Mouse (Mus musculus): Measurements from ENCODE around the gene Ints6.
"Not testable (repeated sequence)": the region's sequence is repeated elsewhere in the genome, so short reads cannot be mapped to it uniquely, and the experiment has no call there.

Ints6 gene

DNA sequence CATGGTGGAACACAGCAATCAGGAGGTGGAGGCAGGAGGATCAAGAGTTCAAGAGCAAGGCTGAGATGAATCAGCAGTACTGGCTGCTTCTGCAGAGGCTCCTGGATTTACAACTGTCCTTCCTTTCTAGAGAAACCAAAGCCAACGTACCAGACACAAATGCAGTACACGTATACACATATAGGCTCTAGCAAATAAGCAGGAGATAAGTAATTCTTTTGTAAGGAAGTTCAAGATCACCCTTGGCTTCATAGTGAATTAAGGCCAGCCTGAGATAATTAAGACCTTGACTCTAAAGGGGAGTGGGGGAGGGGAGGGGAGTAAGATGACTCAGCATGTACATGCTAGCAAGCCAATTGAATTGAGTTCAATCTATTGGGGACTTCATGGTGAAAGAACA is 9.5 kb downstream of the Ints6 start:
- no peak for DNase-seq (ENCODE audit: low spot score in 2 of 2)

DNA sequence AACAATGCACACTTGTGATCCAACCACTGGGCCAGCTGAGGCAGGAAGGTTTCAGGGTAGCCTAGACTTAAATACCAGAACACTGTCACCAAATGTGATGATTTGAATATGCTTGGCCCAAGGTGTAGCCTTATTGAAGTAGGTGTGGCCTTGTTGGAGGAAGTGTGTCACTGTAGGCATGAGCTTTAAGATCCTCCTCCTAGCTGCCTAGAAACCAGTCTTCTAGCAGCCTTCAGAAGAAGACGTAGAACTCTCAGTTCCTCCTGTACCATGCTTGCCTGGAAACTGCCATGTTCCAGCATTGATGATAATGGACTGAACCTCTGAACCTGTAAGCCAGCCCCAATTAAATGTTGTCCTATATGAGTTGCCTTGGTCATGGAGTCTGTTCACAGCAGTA is 25.3 kb downstream of the Ints6 start:
- no peak for DNase-seq (ENCODE audit: low spot score in 2 of 2)

DNA sequence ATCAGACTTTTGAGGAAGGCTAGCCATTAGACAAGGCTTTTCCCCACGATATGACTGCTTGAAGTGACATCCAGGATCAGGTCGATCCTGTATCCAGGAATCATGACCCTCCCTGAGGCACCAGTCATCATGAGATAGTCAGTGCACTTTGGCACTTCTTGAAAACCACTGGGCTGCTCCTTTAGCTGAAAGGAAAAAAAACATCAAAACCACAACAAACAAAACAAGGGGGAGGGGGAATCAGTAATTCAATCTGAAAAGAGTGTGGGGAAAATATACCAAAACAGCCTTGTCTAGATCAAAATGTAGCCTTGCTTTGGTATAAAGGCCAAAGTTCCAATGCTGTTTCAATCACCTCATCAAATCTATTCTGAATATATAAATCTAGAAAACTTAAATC is 27.3 kb downstream of the Ints6 start:
- no peak for DNase-seq (ENCODE audit: low spot score in 2 of 2)

DNA sequence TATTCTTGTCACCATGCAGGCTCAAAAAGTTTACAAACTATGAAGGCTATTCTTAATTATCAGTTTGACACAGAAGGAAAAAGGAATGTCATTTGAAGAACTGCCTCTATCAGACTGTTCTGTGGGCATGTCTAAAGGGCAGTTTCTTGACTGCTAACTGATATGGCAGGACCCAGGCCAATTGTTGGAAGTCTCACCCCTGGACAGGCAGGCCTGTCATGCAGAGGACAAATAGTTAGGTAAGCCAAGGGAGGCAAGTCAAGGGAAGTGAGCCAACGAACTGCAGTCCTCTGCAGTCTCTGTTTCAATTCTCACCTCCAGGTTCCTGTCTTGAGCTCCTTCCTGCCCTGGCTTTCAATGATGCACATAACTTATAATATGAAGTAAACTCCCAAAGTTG is 29.1 kb downstream of the Ints6 start:
- DNase-seq (ENCODE audit: low spot score in 2 of 2): no peak

DNA sequence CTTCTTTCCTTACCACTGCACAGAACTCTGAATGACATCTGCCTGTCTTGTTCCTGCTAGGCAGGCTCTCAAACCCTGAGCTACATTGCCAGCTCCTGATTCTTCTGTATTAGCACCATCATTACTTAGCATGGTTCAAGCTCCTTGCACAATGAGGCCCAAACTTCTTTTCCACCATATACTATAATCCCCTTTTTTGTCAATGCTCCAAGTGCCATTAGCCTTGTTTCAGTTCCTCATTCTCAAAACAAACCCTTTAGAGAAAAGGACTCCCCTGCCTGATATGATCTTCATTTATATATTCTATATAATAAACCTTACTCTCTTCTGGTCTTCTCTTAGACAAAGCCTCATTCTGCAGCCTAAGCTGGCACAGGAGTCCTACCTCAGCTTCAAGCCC is 36.4 kb downstream of the Ints6 start:
- DNase-seq (ENCODE audit: low spot score in 2 of 2): no peak

DNA sequence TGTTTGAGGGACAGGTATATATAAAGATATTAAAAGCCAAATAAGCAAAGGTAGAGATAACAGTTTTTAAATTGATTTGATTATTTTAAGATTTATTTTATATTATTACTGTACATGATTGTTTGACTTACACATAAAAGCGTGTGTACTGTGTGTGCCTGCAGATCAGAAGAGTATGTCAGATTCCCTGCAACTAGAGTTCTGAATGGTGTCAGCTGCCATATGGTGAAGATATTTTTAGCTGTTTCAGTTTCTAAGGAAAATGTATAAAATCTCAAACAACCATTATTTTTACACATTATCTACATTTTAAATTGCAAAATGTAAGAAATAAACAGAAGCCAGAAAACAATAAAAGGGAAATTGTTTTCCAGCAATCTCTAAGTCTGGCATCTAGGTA is 39.3 kb downstream of the Ints6 start:
- no peak for DNase-seq (ENCODE audit: low spot score in 2 of 2)

DNA sequence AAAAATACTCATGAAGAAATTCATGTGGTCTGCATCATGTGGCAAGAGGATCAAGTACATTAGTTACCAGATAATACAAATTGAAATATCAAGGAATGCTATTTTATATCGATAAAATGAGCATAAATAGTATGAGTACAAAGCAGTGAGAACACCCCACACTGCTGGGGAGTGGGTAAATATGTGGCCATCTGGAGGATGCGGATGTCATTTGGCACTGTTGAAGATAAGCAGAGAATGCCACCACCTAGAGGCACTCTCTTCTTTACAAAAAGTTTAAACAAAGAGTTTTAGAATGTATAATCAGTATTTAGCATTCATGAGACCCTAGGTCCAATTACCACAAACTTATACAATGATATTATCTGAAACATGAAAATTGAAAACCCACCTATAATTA is 42.8 kb downstream of the Ints6 start:
- no peak for DNase-seq (ENCODE audit: low spot score in 2 of 2)

DNA sequence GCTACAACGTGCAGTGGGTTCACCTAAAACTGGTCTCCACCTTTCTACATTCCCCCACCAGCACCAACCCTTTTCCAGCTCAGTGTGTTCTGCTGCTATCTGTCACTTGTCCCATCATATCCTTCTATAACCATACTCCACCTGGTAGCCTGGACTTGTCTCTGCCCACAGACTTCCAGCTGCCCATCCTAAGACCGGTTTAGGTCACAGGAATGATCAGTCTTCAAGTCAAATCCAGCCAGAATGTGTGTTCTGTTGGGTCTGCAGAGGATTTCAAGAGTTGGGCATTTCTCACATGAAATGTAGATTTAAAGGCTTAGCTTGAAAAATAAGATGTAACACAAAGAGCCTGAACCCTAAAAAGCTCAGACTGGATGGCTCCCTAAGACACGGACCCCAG is 87.3 kb downstream of the Ints6 start:
- no peak for DNase-seq (ENCODE audit: low spot score in 2 of 2)

DNA sequence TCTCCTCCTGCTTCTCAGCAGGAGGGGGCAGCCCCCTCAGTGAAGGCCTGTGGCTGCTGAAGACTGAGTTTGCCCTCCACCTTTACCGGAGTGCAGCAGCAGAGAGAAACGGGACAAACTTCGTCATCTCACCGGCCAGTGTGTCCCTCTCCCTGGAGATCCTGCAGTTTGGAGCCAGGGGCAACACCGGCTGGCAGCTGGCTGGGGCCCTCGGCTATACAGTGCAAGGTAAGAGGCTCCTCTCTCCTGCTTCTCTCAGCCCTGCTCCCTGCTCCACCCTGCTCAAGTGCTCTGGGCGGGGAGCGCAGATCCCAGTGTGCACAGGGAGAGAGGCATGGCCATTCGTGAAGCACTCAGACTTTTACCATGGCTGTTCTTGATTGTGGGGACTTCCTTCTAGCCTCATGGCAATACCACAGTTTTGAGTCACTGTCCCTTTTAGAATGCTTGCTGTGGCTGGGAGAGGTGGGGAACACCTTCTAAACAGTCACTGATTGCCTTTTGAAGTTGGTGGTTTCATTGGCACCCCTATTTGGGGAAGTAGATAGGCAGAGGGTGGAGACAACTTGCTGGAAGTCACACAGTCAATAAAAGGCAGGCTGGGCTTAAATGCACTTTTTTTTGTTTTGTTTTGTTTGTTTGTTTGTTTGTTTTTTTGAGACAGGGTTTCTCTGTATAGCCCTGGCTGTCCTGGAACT is 95.8 kb downstream of the Ints6 start:
- no peak for DNase-seq (ENCODE audit: low spot score in 2 of 2)

DNA sequence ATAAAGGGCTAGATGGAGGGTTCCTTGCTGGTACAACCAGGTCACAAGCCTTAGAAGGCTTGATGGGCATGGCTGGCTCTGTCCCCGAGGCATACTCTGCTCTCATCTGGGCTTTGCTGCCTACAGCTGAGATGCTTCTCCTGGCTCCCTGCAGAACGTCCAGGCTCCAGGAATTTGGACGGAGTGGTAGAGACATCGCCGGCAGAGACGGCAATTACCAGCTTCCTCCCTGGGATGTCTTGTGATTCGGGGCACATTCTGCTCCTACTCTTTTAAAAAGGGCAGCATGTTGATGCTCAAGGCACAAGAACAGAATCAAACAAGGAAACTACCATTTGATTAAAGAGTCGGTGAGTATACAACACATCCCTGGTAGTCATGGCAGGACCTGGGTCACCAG is 97.6 kb downstream of the Ints6 start, which contains the start of gene Serpine3:
Serpine3 (plus strand) TSS at position 301 of the 400 bp plus-strand sequence.
- DNase-seq (ENCODE audit: low spot score in 2 of 2): no peak

DNA sequence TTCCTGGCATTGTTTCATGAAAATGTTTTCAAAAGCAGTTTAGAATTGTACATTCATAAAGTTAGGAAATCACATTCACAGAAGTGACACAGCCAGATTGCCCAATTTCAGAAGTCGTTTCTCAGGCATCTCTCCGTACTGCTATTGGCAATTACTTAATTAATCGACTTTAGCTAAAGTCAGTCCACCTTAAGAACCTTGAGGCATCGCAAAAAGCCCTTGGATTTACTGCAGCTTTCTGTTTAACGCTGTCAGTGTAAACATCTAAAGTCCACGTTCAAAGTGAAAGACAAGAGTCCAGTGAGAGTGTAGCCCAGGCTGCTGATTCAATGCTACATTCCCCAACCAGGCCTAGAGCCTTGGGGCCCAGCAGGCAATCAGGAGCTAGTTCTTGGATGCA is 98.6 kb downstream of the Ints6 start:
- DNase-seq (ENCODE audit: low spot score in 2 of 2): no peak

DNA sequence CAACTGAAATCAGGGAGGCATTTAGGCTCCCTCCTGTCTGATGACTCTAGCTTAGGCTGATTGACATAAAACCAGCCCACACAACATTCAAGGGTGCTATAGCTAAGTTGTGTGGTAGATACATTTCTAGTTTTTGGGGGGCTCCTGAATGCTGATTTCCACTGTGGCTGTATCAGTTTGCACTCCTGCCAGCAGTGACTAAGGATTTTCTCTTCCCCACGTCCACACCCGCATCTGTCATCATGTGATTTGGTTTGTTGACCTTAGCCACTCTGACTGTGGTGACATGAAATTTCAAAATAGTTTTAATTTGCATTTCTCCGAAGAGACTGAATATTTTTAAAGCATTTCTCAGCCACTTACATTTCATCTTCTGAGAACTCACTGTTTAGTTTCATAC is 103.5 kb downstream of the Ints6 start:
- no peak for DNase-seq (ENCODE audit: low spot score in 2 of 2)

DNA sequence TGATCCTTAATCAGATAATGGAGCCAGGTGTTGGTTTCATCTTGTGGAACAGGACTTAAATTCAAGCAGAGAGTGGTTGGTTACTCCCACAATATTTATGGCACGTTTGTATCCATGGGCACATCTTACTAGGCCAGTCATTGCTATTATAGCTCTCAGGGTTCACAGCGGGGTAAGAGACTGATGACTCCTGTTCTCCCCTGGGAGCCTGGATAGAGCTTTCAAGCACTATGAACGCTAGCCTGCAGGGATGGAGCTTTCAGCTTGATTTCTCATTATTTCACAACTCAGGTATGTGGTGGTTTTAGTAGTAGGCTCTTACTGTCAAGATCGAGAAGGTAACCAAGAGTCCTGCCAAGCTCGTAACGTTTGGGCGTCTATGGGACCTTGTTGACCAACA is 105.0 kb downstream of the Ints6 start:
- DNase-seq (ENCODE audit: low spot score in 2 of 2): no peak

DNA sequence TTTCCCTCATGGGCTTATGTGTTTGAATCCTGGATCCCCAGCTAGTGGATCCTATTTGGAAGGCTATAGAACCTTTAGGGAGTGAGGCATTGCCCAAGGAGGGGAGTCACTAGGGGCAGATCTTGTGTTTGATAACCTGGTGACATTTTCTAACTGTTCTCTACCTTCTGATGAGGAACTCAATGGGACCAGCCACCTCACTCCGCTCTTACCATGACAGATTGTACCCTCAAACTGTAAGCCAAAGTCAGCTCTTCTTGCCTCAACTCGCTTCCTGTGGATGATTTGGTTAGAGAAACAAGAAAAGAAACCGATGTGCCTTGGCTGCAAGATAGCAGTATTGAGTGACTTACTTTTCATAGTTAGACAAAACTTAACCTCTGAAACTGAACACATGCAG is 109.2 kb downstream of the Ints6 start:
- no peak for DNase-seq (ENCODE audit: low spot score in 2 of 2)

DNA sequence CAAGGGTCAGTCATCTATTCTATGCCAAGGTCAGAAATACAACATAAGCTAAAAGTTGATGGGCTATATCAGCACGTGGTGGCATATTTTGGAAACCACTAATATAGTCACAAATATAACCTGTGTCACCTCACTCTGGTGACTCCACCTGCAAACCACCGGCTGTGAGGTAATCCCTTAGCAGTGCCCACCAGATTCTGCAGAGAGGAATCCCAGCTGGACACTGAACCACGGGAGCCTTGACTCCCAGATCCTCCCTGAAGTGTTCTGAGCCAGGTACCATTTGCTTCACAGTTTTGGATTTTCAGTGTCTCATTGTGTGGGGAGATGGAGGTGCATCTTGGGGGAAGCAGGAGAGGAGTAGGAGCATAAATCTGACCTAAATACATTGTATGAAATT is 110.6 kb downstream of the Ints6 start:
- no peak for DNase-seq (ENCODE audit: low spot score in 2 of 2)

DNA sequence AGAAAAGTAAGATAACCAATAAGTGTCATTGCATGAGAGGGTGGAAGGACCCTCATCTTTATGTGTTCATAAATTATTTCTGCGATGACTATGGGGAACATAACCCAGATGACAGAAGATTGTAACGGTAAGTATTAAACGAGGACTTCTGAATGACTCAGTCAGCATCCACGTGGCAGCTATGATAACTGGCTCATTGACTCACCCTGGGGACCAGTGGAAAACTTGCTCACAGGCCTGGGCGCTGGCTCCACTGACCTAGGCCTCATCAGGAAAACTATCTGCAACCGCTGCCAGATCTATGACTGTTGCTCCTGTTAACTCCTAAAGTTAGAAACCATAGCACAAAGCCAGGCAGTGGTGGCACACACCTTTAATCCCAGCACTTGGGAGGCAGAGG is 112.6 kb downstream of the Ints6 start:
- no peak for DNase-seq (ENCODE audit: low spot score in 2 of 2)

DNA sequence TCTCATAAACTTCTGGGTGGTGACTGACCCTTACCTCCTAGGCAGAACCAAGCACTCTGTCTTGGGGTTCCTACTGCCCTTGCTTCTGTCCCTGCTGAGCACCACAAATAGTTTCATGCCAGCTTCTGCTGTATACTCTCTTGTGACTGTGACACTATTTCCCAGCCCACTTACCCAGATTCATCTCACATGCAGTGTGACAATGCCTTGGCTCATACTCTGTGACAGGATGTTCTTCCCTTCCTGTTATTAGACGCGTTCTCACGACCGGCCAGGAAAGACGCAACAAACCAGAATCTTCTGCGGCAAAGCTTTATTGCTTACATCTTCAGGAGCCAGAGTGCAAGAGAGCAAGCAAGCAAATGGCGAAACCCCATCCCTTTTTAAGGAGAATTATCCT is 118.6 kb downstream of the Ints6 start:
- DNase-seq (ENCODE audit: low spot score in 2 of 2): not testable (repeated sequence)

DNA sequence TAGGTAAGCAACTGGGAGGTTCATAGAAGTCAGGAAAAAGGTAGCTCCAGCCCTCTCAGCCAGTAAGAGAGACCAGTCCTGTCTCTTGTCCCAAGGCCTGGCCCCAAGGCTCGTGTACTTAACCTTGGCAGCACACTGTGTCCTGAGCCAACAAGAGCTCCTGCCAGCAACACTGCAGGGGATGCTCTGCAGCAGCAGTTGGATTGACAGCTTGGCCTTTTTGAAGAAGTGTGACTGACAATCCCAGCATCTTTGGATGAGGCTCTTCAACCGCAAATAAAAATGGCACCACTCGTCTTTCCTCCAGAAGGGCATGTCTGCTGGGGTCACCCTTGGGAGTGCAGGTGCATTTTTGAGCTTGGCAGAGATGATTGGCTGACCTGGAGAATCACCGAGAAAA is 120.6 kb downstream of the Ints6 start:
- no peak for DNase-seq (ENCODE audit: low spot score in 2 of 2)

DNA sequence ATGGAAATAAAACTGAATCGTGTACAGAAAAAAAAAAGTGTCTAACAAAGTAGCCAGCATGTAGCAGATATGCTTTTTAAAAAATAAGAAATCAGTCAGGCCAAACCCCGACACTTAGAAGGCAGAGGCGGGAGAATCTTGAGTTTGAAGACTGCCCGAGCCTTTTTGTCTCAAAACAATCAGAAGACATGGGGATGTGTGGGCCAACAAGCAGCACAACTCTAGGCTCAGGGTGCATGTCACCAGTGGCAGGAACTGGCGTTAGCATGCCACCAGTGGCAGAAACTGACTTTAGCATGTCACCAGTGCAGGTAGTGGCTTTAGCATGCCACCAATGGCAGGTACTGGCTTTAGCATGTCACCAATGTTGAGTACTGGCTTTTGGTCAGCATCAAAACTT is 121.4 kb downstream of the Ints6 start:
- no peak for DNase-seq (ENCODE audit: low spot score in 2 of 2)

DNA sequence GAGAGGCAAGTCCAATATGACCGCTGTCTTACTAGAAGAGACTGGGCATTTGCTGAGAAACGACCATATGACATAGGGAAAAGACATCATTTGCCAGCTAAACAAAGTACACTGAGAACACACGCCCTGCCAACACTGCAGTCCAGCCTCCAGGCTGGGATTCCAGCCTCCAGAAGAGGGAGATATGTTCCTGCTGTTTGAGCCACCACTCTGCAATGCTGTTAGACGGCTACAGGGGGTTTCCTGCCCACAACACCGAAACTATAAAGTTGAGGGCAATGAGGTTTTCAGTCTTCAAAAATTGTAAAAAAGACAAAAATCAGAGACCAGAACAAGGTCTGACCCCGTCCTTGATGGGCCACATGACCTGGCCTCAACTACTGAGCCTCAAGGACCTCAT is 121.9 kb downstream of the Ints6 start:
- DNase-seq (ENCODE audit: low spot score in 2 of 2): no peak

DNA sequence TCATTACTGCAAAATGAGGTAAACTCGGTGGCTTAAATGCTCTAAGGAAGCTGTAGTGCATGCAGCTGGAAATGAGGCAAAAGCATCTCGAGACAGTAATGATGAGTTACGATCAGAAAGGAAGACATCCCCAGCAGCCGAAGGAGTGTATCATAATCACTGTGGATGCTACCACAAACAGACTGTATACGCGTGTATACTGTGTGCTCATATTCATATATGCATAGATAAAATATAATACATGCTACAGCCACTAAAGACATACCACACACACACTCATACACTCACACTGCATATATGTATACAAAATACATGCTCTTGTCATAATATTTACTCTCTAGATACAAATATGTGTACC is 122.6 kb downstream of the Ints6 start:
- DNase-seq (ENCODE audit: low spot score in 2 of 2): no peak

DNA sequence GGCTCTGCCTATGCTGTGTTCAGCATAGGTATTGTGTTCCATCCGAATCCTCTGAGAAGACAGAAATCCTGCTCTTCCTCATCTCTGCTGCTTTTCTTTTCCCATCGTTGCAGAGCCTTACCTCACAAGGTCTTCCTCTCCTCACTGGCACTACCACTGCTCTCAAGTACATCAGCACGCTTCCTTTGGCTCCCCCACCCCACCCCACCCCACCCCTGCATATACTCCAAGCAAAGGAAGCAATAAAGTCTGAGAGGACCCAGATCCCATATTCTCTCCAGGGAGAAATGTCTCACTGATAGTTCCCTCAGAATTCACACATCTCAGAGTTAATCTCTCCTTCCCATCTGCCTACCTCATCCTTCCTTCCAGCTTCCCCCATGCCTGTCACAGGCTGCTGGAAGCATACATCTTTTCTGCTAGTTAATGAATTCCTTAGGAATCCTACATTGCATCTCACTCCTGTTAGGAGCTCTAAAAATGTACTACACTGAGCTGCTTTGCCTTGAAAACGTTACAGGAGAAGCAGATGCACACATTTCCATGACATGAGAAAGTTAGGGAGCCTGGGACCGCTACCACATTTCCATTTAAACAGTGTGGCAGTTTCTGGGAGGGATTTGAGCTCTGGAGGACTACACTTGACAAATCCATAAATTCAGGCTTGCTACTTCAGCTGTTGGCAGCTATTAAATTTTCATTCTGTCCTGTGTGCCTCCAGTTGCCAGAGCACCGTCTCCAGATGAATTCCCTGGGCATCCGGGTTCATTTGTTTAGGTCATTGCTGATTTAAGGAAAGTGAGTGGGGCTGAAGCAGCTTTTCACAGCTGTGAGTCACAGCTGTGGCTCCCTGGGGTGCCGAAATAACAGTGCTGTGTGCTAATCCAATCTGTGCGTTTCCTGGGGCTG is 123.3 kb downstream of the Ints6 start:
- DNase-seq (ENCODE audit: low spot score in 2 of 2): no peak

DNA sequence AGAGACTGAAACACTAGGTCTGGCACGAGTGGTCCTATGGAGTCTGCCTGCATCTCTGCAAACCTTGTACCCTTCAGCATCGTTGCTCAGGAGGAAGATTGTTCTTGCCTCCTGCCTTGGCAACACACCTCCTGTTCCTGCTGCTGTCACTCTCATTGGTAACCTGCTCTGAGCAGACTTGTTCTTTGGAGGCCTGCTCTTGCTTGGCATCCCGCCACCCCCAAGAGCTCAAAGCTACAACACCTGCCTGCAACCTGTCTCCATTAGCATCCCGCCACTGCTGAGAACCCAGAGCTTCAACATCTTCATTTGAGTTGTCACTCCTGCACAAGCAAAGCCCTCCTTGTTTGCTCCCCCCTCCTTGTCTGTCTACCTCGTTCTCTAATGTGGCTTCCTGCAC is 133.0 kb downstream of the Ints6 start:
- no peak for DNase-seq (ENCODE audit: low spot score in 2 of 2)
